In genomic region chr1:190976887-190977573, GRCm38 (mm10) we compare ENCODE assay signal across 10 mouse cellular contexts. TPM values are rescaled to one million over a fixed set of nuclear protein-coding genes. Genes with fewer than 3 reads are reported as not detected.
DNase-seq lines count a peak whose midpoint lies in the region; ATAC-seq lines count a peak whose summit lies in the region.
"Had no signal": no experiment of that assay in that cellular context is flagged by ENCODE, and none has a peak within 500 bp of the region (broad histone marks: within the 10 kb centered on the region; RNA-seq: fewer than 3 reads in every experiment).

No protein-coding gene starts in this region.

- peaks cover 34% of the 10 kb centered on the region for H3K4me1 ChIP-seq in kidney, embryonic 15.5 days
- peaks cover 16% of the 10 kb centered on the region for H3K4me1 ChIP-seq in embryonic facial prominence, embryonic 14.5 days (ENCODE audit: control insufficient read depth, insufficient read depth, low read length)
- peaks cover 40% of the 10 kb centered on the region for H3K4me1 ChIP-seq in hindbrain, embryonic 16.5 days (ENCODE audit: control insufficient read depth, insufficient read depth, low read depth, low read length)
- H3K4me1 ChIP-seq in neural tube, embryonic 14.5 days (ENCODE audit: control insufficient read depth, insufficient read depth, low read length): peaks cover 27% of the 10 kb centered on the region

- peak overlapping the region; percentile 16; the same call in 1 of the 2 replicates for H3K9ac ChIP-seq in kidney, embryonic 15.5 days
- H3K9ac ChIP-seq in embryonic facial prominence, embryonic 14.5 days (ENCODE audit: low read depth, low read length): peak overlapping the region; percentile 90
- H3K9ac ChIP-seq in hindbrain, embryonic 16.5 days (ENCODE audit: low read depth, low read length): peak overlapping the region; percentile 87
- H3K9ac ChIP-seq in neural tube, embryonic 14.5 days (replicated peaks; ENCODE audit: low read depth, low read length): peak overlapping the region; percentile 97

- H3K27me3 ChIP-seq in kidney, embryonic 15.5 days: peaks cover 12% of the 10 kb centered on the region
- no peaks in the 10 kb centered on the region for H3K27me3 ChIP-seq in embryonic facial prominence, embryonic 14.5 days (replicated peaks; ENCODE audit: control insufficient read depth, insufficient read depth, low read length)
- H3K27me3 ChIP-seq in hindbrain, embryonic 16.5 days (replicated peaks; ENCODE audit: control insufficient read depth, insufficient read depth, low read length): no peaks in the 10 kb centered on the region
- no peaks in the 10 kb centered on the region; the same call in 1 of the 2 replicates for H3K27me3 ChIP-seq in neural tube, embryonic 14.5 days (ENCODE audit: control insufficient read depth, insufficient read depth, low read length)

- H3K9me3 ChIP-seq in kidney, embryonic 15.5 days (replicated peaks): no peaks in the 10 kb centered on the region
- H3K9me3 ChIP-seq in embryonic facial prominence, embryonic 14.5 days (ENCODE audit: control insufficient read depth, low read length): no peaks in the 10 kb centered on the region
- no peaks in the 10 kb centered on the region for H3K9me3 ChIP-seq in hindbrain, embryonic 16.5 days (ENCODE audit: control insufficient read depth, low read length)
- no peaks in the 10 kb centered on the region for H3K9me3 ChIP-seq in neural tube, embryonic 14.5 days (ENCODE audit: control insufficient read depth, low read length)

- no peak overlapping the region for H3K27ac ChIP-seq in kidney, embryonic 15.5 days
- H3K27ac ChIP-seq in embryonic facial prominence, embryonic 14.5 days (replicated peaks; ENCODE audit: low read depth, low read length): peak overlapping the region; percentile 33; the same call in 1 of the 2 replicates
- H3K27ac ChIP-seq in hindbrain, embryonic 16.5 days (ENCODE audit: low read depth, low read length): peak overlapping the region; percentile 97; the same call in 1 of the 2 replicates
- H3K27ac ChIP-seq in neural tube, embryonic 14.5 days (ENCODE audit: low read depth, low read length): peak overlapping the region; percentile 95; the same call in 1 of the 2 replicates

- H3K4me3 ChIP-seq in kidney, embryonic 15.5 days (replicated peaks): peak overlapping the region; percentile 69
- H3K4me3 ChIP-seq in embryonic facial prominence, embryonic 14.5 days (ENCODE audit: low read depth, low read length): peak overlapping the region; percentile 76
- H3K4me3 ChIP-seq in hindbrain, embryonic 16.5 days (ENCODE audit: low read length): peak overlapping the region; percentile 70
- H3K4me3 ChIP-seq in neural tube, embryonic 14.5 days (ENCODE audit: low read depth, low read length): peak overlapping the region; percentile 82

- H3K36me3 ChIP-seq in kidney, embryonic 15.5 days: peaks cover 30% of the 10 kb centered on the region
- H3K36me3 ChIP-seq in embryonic facial prominence, embryonic 14.5 days (ENCODE audit: control insufficient read depth, insufficient read depth, low read length): peaks cover 30% of the 10 kb centered on the region
- H3K36me3 ChIP-seq in hindbrain, embryonic 16.5 days (ENCODE audit: control insufficient read depth, insufficient read depth, low read length): no peaks in the 10 kb centered on the region
- H3K36me3 ChIP-seq in neural tube, embryonic 14.5 days (ENCODE audit: control insufficient read depth, insufficient read depth, low read length): peaks cover 18% of the 10 kb centered on the region

- DNase-seq in kidney, postnatal 14 days: no peak
- no peak for DNase-seq in embryonic facial prominence, embryonic 14.5 days (ENCODE audit: low spot score)
- no peak for DNase-seq in spleen, postnatal 14 days (ENCODE audit: low spot score in 2 of 2)

- H3K4me2 ChIP-seq in kidney, embryonic 15.5 days: peak overlapping the region; percentile 96
- H3K4me2 ChIP-seq in embryonic facial prominence, embryonic 14.5 days (ENCODE audit: low read depth, low read length): peak overlapping the region; percentile 92
- peak overlapping the region; percentile 88 for H3K4me2 ChIP-seq in hindbrain, embryonic 16.5 days (ENCODE audit: low read length)
- H3K4me2 ChIP-seq in neural tube, embryonic 14.5 days (ENCODE audit: low read depth, low read length): peak overlapping the region; percentile 93

- ATAC-seq in kidney, embryonic 15.5 days (replicated peaks; ENCODE audit: low FRiP score): no peak
- ATAC-seq in embryonic facial prominence, embryonic 14.5 days (ENCODE audit: low read depth): no peak
- no peak for ATAC-seq in hindbrain, embryonic 16.5 days
- no peak for ATAC-seq in neural tube, embryonic 14.5 days (ENCODE audit: low read depth)
- ATAC-seq in megakaryocyte progenitor cell, adult 5-6 weeks (replicated peaks; ENCODE audit: poor library complexity): no peak
- ATAC-seq in megakaryocyte-erythroid progenitor cell, adult 5-6 weeks (replicated peaks; ENCODE audit: low FRiP score, low TSS enrichment, poor library complexity, severe bottlenecking): no peak

- 27% methylated on average over 11 of the region's 11 CpGs for whole genome bisulfite sequencing in kidney, embryonic 15.5 days
- WGBS in embryonic facial prominence, embryonic 14.5 days: 36% methylated on average over 11 of the region's 11 CpGs
- 38% methylated on average over 11 of the region's 11 CpGs for WGBS in hindbrain, embryonic 16.5 days
- WGBS in neural tube, embryonic 14.5 days: 39% methylated on average over 11 of the region's 11 CpGs

RNA-seq across cellular contexts. Expression of gene Vash2, which starts 2.1 kb away (rescaled TPM):
- 30.2 and 30.8 TPM in 2 replicates for polyA plus RNA-seq in kidney, embryonic 15.5 days (2015; fragmentation: Nextera tagmentation; extraction: Ambion mirVana)
- polyA plus RNA-seq in embryonic facial prominence, embryonic 14.5 days (2014; fragmentation: Nextera tagmentation; extraction: Ambion mirVana): 66.4 and 73.7 TPM in 2 replicates
- polyA plus RNA-seq in hindbrain, embryonic 16.5 days (2015; fragmentation: Nextera tagmentation; extraction: Ambion mirVana): 76.5 and 84.2 TPM in 2 replicates
- 118 and 125 TPM in 2 replicates for polyA plus RNA-seq in neural tube, embryonic 14.5 days (2014; fragmentation: Nextera tagmentation; extraction: Ambion mirVana)
- 0.05 and 0.07 TPM in 2 replicates for total RNA-seq in megakaryocyte progenitor cell, adult 5-6 weeks (2015)
- total RNA-seq in megakaryocyte progenitor cell, adult 5-6 weeks (2017): 0.07 and 0.08 TPM in 2 replicates
- total RNA-seq in megakaryocyte-erythroid progenitor cell, adult 5-6 weeks (2014; fragmentation: Nextera tagmentation): not detected in 2 replicates
- not detected in 2 replicates for total RNA-seq in megakaryocyte-erythroid progenitor cell, adult 5-6 weeks (2017)

RNA-seq across cellular contexts. Expression of gene Flvcr1, which starts 48.9 kb away (rescaled TPM):
- polyA plus RNA-seq in kidney, embryonic 15.5 days (2015; fragmentation: Nextera tagmentation; extraction: Ambion mirVana): 6.7 and 7.1 TPM in 2 replicates
- 7.3 and 8.2 TPM in 2 replicates for polyA plus RNA-seq in embryonic facial prominence, embryonic 14.5 days (2014; fragmentation: Nextera tagmentation; extraction: Ambion mirVana)
- 8.5 and 8.6 TPM in 2 replicates for polyA plus RNA-seq in hindbrain, embryonic 16.5 days (2015; fragmentation: Nextera tagmentation; extraction: Ambion mirVana)
- polyA plus RNA-seq in neural tube, embryonic 14.5 days (2014; fragmentation: Nextera tagmentation; extraction: Ambion mirVana): 12.1 and 12.3 TPM in 2 replicates
- 29.9 and 30.6 TPM in 2 replicates for total RNA-seq in megakaryocyte progenitor cell, adult 5-6 weeks (2015)
- total RNA-seq in megakaryocyte progenitor cell, adult 5-6 weeks (2017): 21.7 and 24.9 TPM in 2 replicates
- total RNA-seq in megakaryocyte-erythroid progenitor cell, adult 5-6 weeks (2014; fragmentation: Nextera tagmentation): 28.5 and 30.6 TPM in 2 replicates
- total RNA-seq in megakaryocyte-erythroid progenitor cell, adult 5-6 weeks (2017): 28.2 and 30.3 TPM in 2 replicates

RNA-seq across cellular contexts. Expression of gene Angel2, which starts 52.1 kb away (rescaled TPM):
- 45.7 and 48.7 TPM in 2 replicates for polyA plus RNA-seq in kidney, embryonic 15.5 days (2015; fragmentation: Nextera tagmentation; extraction: Ambion mirVana)
- polyA plus RNA-seq in embryonic facial prominence, embryonic 14.5 days (2014; fragmentation: Nextera tagmentation; extraction: Ambion mirVana): 37.4 and 41.5 TPM in 2 replicates
- 41.4 and 41.8 TPM in 2 replicates for polyA plus RNA-seq in hindbrain, embryonic 16.5 days (2015; fragmentation: Nextera tagmentation; extraction: Ambion mirVana)
- polyA plus RNA-seq in neural tube, embryonic 14.5 days (2014; fragmentation: Nextera tagmentation; extraction: Ambion mirVana): 47.9 and 53.3 TPM in 2 replicates
- 23.4 and 25.3 TPM in 2 replicates for total RNA-seq in megakaryocyte progenitor cell, adult 5-6 weeks (2015)
- total RNA-seq in megakaryocyte progenitor cell, adult 5-6 weeks (2017): 22.9 and 35.8 TPM in 2 replicates
- total RNA-seq in megakaryocyte-erythroid progenitor cell, adult 5-6 weeks (2014; fragmentation: Nextera tagmentation): 36.3 and 39.8 TPM in 2 replicates
- 37.0 and 42.6 TPM in 2 replicates for total RNA-seq in megakaryocyte-erythroid progenitor cell, adult 5-6 weeks (2017)

RNA-seq across cellular contexts. Expression of gene Spata45, which starts 59.4 kb away (rescaled TPM):
- not detected in 2 replicates for polyA plus RNA-seq in kidney, embryonic 15.5 days (2015; fragmentation: Nextera tagmentation; extraction: Ambion mirVana)
- polyA plus RNA-seq in embryonic facial prominence, embryonic 14.5 days (2014; fragmentation: Nextera tagmentation; extraction: Ambion mirVana): not detected in 2 replicates
- not detected in 2 replicates for polyA plus RNA-seq in hindbrain, embryonic 16.5 days (2015; fragmentation: Nextera tagmentation; extraction: Ambion mirVana)
- polyA plus RNA-seq in neural tube, embryonic 14.5 days (2014; fragmentation: Nextera tagmentation; extraction: Ambion mirVana): not detected in 2 replicates
- total RNA-seq in megakaryocyte progenitor cell, adult 5-6 weeks (2015): not detected in 2 replicates
- total RNA-seq in megakaryocyte progenitor cell, adult 5-6 weeks (2017): not detected in 2 replicates
- not detected in 2 replicates for total RNA-seq in megakaryocyte-erythroid progenitor cell, adult 5-6 weeks (2014; fragmentation: Nextera tagmentation)
- not detected in 2 replicates for total RNA-seq in megakaryocyte-erythroid progenitor cell, adult 5-6 weeks (2017)
- polyA plus RNA-seq: large intestine, adult 2 months; urinary bladder, adult 2 months had no signal

Comparison
In these comparisons a context has a peak if more than half of its experiments do, and no peak if none do; other contexts are left out.
1. H3K9ac ChIP-seq: peak in every context shown above with its lines; median percentile 97 in neural tube, embryonic 14.5 days; 90 in embryonic facial prominence, embryonic 14.5 days; 87 in hindbrain, embryonic 16.5 days; 16 in kidney, embryonic 15.5 days.